ENCODE assay signal across 10 mouse cellular contexts in genomic region chr2:16738241-16738640, GRCm38 (mm10).
A peak's percentile ranks its signal among the peaks of the same experiment; 100 is the strongest.
DNase-seq lines count a peak whose midpoint lies in the region; ATAC-seq lines count a peak whose summit lies in the region.
"Had no signal": no experiment of that assay in that cellular context is flagged by ENCODE, and none has a peak within 500 bp of the region (broad histone marks: within the 10 kb centered on the region; RNA-seq: fewer than 3 reads in every experiment).

No protein-coding gene starts in this region.

- H3K4me2 ChIP-seq in limb, embryonic 13.5 days (replicated peaks) = no peak overlapping the region
- no peak overlapping the region for H3K4me2 ChIP-seq in liver, embryonic 12.5 days
- H3K4me2 ChIP-seq: limb, embryonic 15.5 days; stomach, embryonic 15.5 days had no signal

- no peaks in the 10 kb centered on the region for H3K27me3 ChIP-seq in limb, embryonic 13.5 days
- no peaks in the 10 kb centered on the region for H3K27me3 ChIP-seq in liver, embryonic 12.5 days (replicated peaks)
- H3K27me3 ChIP-seq: limb, embryonic 15.5 days; stomach, embryonic 15.5 days had no signal

- H3K9me3 ChIP-seq in limb, embryonic 13.5 days = no peaks in the 10 kb centered on the region
- H3K9me3 ChIP-seq in liver, embryonic 12.5 days (replicated peaks) = no peaks in the 10 kb centered on the region
- H3K9me3 ChIP-seq: limb, embryonic 15.5 days; stomach, embryonic 15.5 days had no signal

- peaks cover 5% of the 10 kb centered on the region; the same call in 1 of the 2 replicates for H3K4me1 ChIP-seq in limb, embryonic 13.5 days
- H3K4me1 ChIP-seq in liver, embryonic 12.5 days = no peaks in the 10 kb centered on the region
- H3K4me1 ChIP-seq: stomach, embryonic 15.5 days had no signal

- no peak overlapping the region for H3K27ac ChIP-seq in limb, embryonic 13.5 days
- no peak overlapping the region for H3K27ac ChIP-seq in liver, embryonic 12.5 days
- H3K27ac ChIP-seq: limb, embryonic 15.5 days; stomach, embryonic 15.5 days had no signal

- peak; percentile 44; the same call in 1 of the 2 replicates for ATAC-seq in granulocyte monocyte progenitor cell, adult 5-6 weeks (replicated peaks; ENCODE audit: poor library complexity, severe bottlenecking)
- ATAC-seq in limb, embryonic 13.5 days (ENCODE audit: low FRiP score, low read depth) = peak; percentile 82
- ATAC-seq in liver, embryonic 12.5 days = no peak

- 12% methylated on average over 8 of the region's 8 CpGs for WGBS in limb, embryonic 13.5 days
- WGBS in liver, embryonic 12.5 days (ENCODE audit: insufficient replicate concordance) = 23% methylated on average over 8 of the region's 8 CpGs

- peak; percentile 3 to 7 for DNase-seq in B cell, adult 2 months
- DNase-seq in brain, adult 2 months (ENCODE audit: low read depth, low spot score) = peak; percentile 90
- peak; percentile 75 for DNase-seq in kidney, postnatal 10 days
- DNase-seq in right cerebral cortex, postnatal 4 days = peak; percentile 22
- no peak for DNase-seq in thymus, postnatal 14 days

- H3K9ac ChIP-seq in limb, embryonic 13.5 days = no peak overlapping the region
- H3K9ac ChIP-seq in liver, embryonic 12.5 days = no peak overlapping the region
- H3K9ac ChIP-seq: limb, embryonic 15.5 days; stomach, embryonic 15.5 days had no signal

- no peaks in the 10 kb centered on the region for H3K36me3 ChIP-seq in limb, embryonic 13.5 days
- no peaks in the 10 kb centered on the region for H3K36me3 ChIP-seq in liver, embryonic 12.5 days
- H3K36me3 ChIP-seq: limb, embryonic 15.5 days; stomach, embryonic 15.5 days had no signal

- H3K4me3 ChIP-seq in limb, embryonic 13.5 days = no peak overlapping the region
- H3K4me3 ChIP-seq in liver, embryonic 12.5 days = no peak overlapping the region
- H3K4me3 ChIP-seq: limb, embryonic 15.5 days; stomach, embryonic 15.5 days had no signal
